Mouse (Mus musculus): Measurements from ENCODE around the gene Agap1.

Agap1 gene

DNA sequence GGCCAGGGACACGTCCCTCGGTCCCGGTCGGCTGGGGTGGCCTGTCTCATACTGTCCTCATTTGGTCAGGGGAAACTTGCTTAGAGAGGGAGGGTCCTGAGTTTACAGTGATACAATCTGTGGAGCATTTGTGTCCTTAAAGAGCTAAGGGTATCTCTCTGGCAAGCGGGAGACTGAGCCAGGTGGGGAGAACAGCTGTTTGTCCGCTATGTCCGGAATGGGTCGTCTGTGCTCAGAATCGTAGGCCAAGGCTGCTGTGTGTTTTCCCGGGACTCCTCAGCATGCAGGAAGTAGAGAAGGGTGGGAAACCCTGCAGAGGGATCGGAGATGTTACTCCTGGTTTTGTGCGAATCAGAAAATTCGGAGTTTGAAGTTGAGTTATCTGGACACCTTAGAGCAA, 84.5 kb downstream of the Agap1 start:
- no peaks in the 10 kb centered on the region for H3K36me3 ChIP-seq (ENCODE audit: control insufficient read depth, insufficient read depth, low read length, poor library complexity, severe bottlenecking)
- H3K27me3 ChIP-seq (ENCODE audit: control insufficient read depth, insufficient read depth, low read length, poor library complexity, severe bottlenecking) = no peaks in the 10 kb centered on the region
- no peak for DNase-seq (ENCODE audit: low read depth, low spot score)

DNA sequence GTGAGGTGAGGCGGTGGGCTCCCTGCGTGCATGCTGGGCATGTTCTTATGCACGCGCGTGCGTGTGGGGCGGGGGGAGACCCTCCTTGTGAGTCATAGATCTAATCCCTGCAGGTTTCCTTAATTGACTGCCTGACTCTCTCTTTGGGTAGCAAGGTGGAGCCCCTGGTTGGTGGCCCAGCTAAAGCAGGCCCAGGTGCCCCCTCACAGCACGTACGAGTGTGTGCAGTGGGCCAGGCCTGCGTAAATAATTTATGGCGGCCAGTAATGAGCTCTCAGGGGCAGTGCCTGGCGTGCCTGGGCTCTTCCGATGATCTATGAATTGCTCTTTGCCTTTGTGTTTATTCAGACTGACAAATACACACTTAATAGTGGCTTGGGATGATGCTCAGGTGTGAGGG, 86.5 kb downstream of the Agap1 start:
- no peak for DNase-seq (ENCODE audit: low read depth, low spot score)
- Histone ChIP-seq H3K27me3 (ENCODE audit: control insufficient read depth, insufficient read depth, low read length, poor library complexity, severe bottlenecking) (no peaks in the 10 kb centered on the region), H3K36me3 (ENCODE audit: control insufficient read depth, insufficient read depth, low read length, poor library complexity, severe bottlenecking) (no peaks in the 10 kb centered on the region)

DNA sequence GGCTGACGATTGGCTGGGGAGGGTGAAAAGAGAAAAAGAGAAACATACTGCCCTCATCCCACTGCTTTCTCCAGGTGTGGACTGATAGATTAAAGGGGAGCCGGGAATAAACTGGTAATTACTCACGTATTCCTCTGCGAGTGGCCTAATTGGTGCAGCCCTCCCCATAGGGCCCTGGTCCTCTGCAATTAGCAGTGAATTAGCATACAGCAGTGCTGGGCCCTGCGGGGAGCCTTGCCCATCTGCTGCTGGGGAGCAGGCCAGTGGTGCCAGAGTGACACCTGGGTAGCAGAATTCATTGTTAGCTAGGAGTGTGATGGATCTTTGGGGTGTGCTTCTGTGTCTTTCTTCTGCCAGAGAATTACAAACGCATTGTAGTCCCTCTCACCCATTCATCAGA, 87.9 kb downstream of the Agap1 start:
- H3K27me3 ChIP-seq (ENCODE audit: control insufficient read depth, insufficient read depth, low read length, poor library complexity, severe bottlenecking) = no peaks in the 10 kb centered on the region
- H3K36me3 ChIP-seq (ENCODE audit: control insufficient read depth, insufficient read depth, low read length, poor library complexity, severe bottlenecking) = no peaks in the 10 kb centered on the region
- DNase-seq (ENCODE audit: low read depth, low spot score) = no peak

DNA sequence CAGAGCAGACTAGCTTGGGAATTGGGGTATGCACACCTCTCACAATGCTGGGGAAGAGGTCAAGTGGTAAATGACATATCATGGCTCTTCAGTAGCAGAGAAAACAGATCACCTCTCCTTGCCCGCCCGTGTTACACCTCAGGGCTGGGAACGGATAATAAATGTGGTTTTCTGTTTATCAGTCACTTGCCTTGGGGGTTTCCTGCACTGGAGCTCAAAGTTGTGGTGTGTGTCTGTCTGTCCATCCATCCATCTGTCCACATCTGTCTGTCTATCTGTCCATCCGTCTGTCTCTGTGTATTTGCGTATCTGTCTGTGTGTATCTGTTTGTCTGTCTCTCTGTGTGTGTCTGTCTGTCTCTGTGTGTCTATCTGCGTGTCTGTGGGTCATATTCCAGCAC, 88.7 kb downstream of the Agap1 start:
- no peaks in the 10 kb centered on the region for H3K27me3 ChIP-seq (ENCODE audit: control insufficient read depth, insufficient read depth, low read length, poor library complexity, severe bottlenecking)
- H3K36me3 ChIP-seq (ENCODE audit: control insufficient read depth, insufficient read depth, low read length, poor library complexity, severe bottlenecking) = no peaks in the 10 kb centered on the region
- no peak for DNase-seq (ENCODE audit: low read depth, low spot score)

DNA sequence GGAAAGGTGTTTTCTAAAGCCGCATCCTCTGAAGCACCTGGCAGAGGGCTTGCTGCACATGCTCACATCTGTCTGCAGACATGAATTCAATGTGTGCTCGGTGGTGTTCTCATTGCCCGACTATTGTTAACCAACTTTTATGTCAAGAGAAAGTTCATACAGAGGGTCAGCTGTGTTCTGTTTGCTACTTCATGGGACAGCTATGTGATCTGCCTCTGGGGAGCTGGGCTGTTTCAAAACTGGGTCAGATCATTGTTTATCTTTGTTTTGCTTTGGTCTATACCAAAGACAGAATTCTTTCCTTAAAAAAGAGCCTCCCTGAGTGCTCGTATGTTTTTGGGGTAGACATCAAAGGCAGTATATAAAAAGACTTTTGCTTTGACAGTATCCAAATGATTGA, 89.5 kb downstream of the Agap1 start:
- H3K27me3 ChIP-seq (ENCODE audit: control insufficient read depth, insufficient read depth, low read length, poor library complexity, severe bottlenecking) = no peaks in the 10 kb centered on the region
- DNase-seq (ENCODE audit: low read depth, low spot score) = no peak
- H3K36me3 ChIP-seq (ENCODE audit: control insufficient read depth, insufficient read depth, low read length, poor library complexity, severe bottlenecking) = no peaks in the 10 kb centered on the region

DNA sequence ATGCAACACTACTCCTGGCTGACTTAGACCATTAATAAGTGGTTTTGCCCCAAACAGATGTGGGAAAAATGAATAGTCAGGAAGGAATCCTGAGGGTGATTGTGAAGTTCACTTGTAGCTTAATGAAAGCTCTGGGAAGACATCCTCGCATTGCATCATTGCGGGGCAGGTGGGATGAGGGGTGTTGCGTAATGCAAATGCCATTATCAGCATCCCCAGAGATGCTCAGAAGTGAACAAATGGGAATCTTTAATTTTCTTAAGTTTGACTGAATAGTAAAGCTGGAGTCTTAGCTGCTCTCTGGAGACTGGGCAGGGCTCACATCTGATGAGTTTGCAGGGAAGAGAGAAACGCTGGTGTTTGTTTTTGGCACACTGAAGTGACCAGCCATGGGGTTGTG, 90.5 kb downstream of the Agap1 start:
- Histone ChIP-seq H3K36me3 (ENCODE audit: control insufficient read depth, insufficient read depth, low read length, poor library complexity, severe bottlenecking) (no peaks in the 10 kb centered on the region), H3K27me3 (ENCODE audit: control insufficient read depth, insufficient read depth, low read length, poor library complexity, severe bottlenecking) (no peaks in the 10 kb centered on the region)
- DNase-seq (ENCODE audit: low read depth, low spot score) = no peak

DNA sequence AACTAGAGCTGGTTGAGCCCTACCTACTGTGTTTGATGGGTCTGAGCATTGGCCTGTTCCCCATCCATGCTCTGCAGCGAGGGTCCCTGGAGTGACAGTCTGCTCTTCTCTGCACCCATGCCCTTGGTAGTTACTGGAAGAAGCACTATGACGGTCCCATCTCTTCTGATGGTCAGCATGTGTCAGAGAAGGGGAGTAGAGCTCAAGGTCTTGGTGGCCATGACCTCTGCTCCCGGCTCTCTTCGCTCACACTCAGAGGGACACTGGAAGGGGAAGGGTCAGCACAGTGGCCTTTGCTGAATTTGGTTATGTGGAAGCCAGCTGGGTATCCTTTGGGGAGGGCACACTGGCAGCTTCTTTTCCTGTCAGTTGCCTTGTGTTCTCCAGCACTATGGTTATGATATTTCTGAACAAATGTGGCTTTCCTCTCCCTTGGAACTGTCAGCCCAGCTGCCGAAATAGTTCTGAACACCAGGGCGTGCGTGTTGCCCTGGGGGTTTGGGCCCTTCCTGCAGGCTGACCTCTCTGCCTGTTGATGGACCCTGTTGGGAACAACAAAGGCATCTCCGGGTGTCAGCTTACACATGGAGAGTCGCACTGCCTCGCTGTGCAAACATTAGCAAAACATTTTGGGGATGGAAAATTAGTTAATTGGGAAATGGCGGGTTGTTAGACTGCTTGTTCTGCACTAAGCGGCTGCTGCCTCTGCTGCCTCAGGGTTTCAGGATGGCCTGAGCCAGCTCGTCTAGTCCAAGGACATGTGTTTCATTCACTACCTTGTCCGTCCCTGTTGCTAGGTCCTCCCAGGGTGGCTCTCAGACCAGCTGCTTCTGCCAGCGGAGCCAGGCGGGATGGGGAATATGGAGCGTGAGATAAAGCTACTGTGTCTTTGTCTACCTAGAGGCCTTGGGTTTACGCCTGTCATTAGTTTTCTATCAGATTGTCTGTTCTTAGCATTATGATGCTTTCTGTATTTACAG, 93.2 kb downstream of the Agap1 start:
- no peaks in the 10 kb centered on the region for H3K27me3 ChIP-seq (ENCODE audit: control insufficient read depth, insufficient read depth, low read length, poor library complexity, severe bottlenecking)
- no peak for DNase-seq (ENCODE audit: low read depth, low spot score)
- no peaks in the 10 kb centered on the region for H3K36me3 ChIP-seq (ENCODE audit: control insufficient read depth, insufficient read depth, low read length, poor library complexity, severe bottlenecking)

DNA sequence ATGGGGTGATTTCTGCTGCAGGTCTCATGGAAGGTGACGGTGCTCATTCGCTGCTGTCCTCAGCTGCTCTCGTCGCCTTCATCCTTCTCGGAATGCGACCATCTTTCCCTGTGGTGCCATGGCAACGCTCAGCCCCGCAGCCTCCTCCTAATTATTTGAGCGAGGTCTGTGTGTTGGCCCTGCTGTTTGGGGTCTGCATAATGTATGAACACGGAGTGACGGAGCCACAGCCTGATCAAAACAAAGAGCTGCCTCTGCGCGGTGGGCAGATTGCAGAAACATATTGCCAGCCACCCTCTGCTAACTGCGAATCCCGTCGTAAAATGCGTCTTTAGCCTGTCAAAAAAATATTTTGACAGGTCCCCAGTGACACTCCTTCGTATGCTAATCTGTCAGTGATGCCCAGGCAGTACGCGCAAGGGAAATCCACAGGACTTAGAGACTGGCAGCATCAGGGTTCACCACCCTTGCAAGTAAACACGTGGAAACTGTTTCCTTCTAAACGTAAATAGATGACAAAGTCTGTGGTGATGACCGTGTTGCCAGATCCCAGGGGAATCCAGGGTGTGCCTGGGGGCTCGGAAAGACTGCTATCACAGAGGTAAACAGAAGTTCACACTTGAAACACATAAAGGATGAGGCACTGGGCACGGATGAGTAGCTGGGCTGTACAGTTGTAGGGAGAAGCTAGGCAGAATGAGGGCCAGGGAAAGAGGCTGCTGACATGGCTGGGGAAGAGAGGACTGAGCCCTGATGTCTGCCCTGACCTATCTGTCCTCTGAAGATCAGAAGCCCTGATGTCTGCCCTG, 95.7 kb downstream of the Agap1 start:
- DNase-seq (ENCODE audit: low read depth, low spot score) = no peak
- Histone ChIP-seq H3K27me3 (ENCODE audit: control insufficient read depth, insufficient read depth, low read length, poor library complexity, severe bottlenecking) (no peaks in the 10 kb centered on the region), H3K36me3 (ENCODE audit: control insufficient read depth, insufficient read depth, low read length, poor library complexity, severe bottlenecking) (no peaks in the 10 kb centered on the region)

DNA sequence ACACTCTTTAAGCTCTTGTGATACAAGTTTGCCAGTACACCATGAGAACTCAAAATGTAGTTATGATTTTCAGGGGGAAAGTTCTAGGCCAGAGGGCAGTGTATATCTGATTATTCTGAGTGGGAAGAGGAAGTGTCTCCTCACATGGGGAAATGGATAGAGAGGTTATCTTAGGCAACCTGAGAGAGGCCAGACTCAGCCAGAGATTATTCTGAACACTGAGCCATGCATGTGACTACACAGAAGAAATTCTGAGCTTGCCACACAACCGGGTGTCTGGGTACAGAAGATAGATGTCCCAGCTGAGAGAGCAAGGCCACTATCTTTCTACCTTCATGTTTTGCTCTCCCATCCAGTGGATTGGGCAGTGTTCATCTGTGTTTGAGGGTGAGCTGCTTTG, 97.9 kb downstream of the Agap1 start:
- Histone ChIP-seq H3K27me3 (ENCODE audit: control insufficient read depth, insufficient read depth, low read length, poor library complexity, severe bottlenecking) (no peaks in the 10 kb centered on the region), H3K36me3 (ENCODE audit: control insufficient read depth, insufficient read depth, low read length, poor library complexity, severe bottlenecking) (no peaks in the 10 kb centered on the region)
- DNase-seq (ENCODE audit: low read depth, low spot score) = no peak

DNA sequence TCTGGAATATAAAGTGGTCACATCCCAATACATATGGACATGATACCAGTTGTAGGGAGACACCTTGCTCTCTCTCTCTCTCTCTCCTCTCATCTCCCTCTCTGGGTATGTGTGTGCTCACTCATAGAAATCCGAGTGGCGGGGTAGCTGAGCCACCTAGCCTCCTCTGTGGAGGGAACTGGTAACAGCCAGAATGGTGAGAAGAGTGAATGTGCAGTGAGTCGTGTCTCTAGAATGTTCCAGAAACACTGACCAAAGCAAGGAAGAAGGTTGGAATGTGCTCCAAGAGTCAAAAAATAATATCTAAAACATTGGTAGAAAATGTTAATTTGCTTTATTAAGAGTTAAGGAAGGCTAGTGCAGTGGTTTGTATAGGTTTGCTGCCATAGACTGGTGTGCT, 99.2 kb downstream of the Agap1 start:
- Histone ChIP-seq H3K27me3 (ENCODE audit: control insufficient read depth, insufficient read depth, low read length, poor library complexity, severe bottlenecking) (no peaks in the 10 kb centered on the region), H3K36me3 (ENCODE audit: control insufficient read depth, insufficient read depth, low read length, poor library complexity, severe bottlenecking) (no peaks in the 10 kb centered on the region)
- no peak for DNase-seq (ENCODE audit: low read depth, low spot score)

DNA sequence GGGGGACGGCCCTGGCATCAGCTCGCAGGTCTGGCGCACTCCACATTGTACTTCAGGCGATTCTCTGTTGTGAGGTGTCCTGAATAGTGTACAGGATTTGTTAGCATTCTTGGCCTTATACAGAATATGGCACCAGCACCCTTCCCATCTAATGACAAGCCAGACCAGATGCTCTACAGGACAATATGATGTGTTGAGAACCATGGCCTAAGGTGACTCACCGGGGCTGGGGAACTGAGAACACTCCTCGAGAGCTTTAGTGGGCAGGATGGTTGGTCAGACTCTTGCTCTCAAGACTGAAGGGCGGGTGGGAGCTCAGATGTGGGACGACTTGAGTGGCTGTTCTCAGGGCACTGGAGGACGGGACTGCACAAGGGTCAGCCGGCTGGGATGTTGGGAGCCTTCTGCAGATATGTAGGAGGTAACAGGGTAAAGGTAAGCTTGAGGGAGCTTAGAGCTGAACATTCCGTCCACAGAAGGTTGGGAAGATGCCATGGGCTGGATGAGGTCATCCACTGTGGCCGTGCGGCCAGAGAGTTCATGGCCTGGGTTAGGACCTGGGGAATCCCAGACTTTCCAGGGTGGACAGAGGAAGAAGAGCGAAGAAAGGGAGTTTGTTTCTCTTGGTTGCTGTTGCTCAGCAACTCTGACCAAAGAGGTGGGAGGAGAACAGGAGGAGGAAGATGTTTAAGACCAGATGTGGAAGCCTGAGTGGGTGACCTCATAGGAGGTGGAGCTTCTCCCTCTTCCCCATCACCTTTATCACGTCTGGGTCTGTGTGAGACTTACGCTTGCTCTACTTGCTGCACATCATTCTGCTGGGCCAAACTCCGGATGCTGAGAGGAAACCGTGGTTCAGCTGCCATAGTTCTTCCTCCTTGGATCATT, 100.6 kb downstream of the Agap1 start:
- no peaks in the 10 kb centered on the region for H3K27me3 ChIP-seq (ENCODE audit: control insufficient read depth, insufficient read depth, low read length, poor library complexity, severe bottlenecking)
- DNase-seq (ENCODE audit: low read depth, low spot score) = no peak
- H3K36me3 ChIP-seq (ENCODE audit: control insufficient read depth, insufficient read depth, low read length, poor library complexity, severe bottlenecking) = no peaks in the 10 kb centered on the region

DNA sequence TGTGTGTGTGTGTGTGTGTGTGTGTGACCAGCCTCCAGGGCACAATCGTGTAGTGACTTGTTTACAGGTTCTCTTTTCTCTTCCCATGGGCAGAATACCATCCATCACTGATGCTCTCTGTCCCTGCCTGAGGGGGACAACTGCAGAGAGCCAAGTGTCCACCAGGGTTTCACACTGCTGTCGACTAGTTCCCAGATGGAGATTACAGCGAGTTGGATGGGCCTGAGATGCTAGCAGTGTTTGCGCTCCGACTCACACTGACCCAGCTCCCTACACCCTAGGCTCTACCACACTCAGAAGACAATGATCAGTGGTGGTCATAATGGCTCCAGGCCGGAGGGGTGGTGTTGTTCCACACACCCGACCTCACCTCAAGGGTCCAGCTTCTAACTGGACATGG, 101.4 kb downstream of the Agap1 start:
- no peaks in the 10 kb centered on the region for H3K36me3 ChIP-seq (ENCODE audit: control insufficient read depth, insufficient read depth, low read length, poor library complexity, severe bottlenecking)
- no peaks in the 10 kb centered on the region for H3K27me3 ChIP-seq (ENCODE audit: control insufficient read depth, insufficient read depth, low read length, poor library complexity, severe bottlenecking)
- DNase-seq (ENCODE audit: low read depth, low spot score) = no peak

DNA sequence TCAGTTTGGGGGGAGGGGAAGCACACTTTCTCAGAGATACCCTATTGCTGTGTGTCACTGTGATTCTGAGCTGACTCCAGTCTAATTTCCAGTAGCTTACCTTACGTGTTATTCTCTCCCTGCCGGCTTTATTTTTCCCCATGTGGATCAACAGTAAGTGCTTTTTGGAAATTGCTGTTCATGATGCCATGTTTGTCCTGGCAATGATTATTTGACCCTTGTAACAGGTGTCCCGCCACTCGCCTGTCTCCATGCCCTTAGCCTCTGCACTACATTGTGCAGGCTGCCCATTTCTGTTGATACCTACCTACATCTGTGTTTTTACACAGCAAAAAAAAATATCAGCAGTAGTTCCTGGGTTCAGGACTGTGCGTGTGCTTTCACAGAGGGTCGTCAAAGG, 102.8 kb downstream of the Agap1 start:
- no peak for DNase-seq (ENCODE audit: low read depth, low spot score)
- H3K27me3 ChIP-seq (ENCODE audit: control insufficient read depth, insufficient read depth, low read length, poor library complexity, severe bottlenecking) = no peaks in the 10 kb centered on the region
- H3K36me3 ChIP-seq (ENCODE audit: control insufficient read depth, insufficient read depth, low read length, poor library complexity, severe bottlenecking) = no peaks in the 10 kb centered on the region

DNA sequence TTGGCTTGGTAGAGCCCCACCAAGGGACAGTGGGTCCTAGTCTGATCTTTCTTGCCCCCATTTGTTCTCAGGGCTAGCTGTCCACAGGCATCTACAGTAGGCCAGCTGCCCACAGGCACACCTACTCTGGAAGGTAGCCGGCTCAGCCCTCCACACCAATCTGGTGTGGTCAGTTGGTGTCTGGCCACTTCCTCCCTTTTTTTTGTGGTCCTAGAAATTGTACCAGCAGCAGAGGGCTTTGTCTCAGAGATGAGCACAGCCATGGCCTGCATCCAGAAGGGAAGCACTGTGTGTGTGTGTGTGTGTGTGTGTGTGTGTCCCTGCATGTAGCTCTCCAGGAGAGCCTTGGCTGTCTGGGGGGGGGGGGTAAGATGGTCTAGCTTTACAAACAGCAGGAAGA, 103.5 kb downstream of the Agap1 start:
- H3K27me3 ChIP-seq (ENCODE audit: control insufficient read depth, insufficient read depth, low read length, poor library complexity, severe bottlenecking) = no peaks in the 10 kb centered on the region
- no peaks in the 10 kb centered on the region for H3K36me3 ChIP-seq (ENCODE audit: control insufficient read depth, insufficient read depth, low read length, poor library complexity, severe bottlenecking)
- DNase-seq (ENCODE audit: low read depth, low spot score) = no peak
